Mouse (Mus musculus): ENCODE results near the gene Babam1.

Gene Babam1

DNA sequence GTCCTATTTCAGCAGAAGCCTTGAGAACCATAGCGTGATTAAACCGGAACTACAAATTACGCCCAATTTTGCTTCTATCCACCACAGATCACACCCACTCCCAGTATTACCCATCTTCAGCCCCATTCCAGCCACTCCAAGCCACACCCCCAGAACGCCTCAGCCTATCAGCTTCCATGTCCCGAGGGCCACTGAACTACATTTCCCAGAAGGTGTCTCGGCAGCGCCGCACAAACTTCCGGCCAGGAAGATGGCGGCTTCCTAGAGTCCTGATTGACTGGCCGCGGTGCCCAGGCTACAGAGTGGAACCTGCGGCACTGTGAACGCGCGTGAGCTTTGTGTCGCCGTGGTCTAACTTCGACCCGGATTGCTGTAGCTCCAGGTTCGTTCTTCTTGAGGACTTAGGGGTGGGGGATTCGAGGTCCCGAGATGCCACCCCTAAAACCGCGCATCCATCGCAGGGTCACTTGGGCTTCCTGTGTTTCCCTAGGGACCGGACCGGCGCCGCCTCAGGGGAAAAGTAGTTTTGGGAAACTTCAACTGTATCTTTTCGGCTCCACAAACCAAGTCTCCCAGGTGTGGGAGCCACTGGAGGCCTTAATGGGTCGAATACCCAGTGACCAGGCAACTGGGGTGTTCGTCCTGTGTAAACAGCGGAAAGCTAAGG lies at the start of gene Babam1:
Gene Babam1 (plus strand): TSS at position 223 of the 667 bp plus-strand sequence.
- Histone ChIP-seq H3K27me3 (ENCODE audit: control insufficient read depth, insufficient read depth, low read length, poor library complexity, severe bottlenecking) (no peaks in the 10 kb centered on the region), H3K36me3 (ENCODE audit: control insufficient read depth, insufficient read depth, low read length, poor library complexity, severe bottlenecking) (peaks cover 2% of the 10 kb centered on the region)
- DNase-seq (ENCODE audit: low read depth, low spot score): peak; percentile 93

DNA sequence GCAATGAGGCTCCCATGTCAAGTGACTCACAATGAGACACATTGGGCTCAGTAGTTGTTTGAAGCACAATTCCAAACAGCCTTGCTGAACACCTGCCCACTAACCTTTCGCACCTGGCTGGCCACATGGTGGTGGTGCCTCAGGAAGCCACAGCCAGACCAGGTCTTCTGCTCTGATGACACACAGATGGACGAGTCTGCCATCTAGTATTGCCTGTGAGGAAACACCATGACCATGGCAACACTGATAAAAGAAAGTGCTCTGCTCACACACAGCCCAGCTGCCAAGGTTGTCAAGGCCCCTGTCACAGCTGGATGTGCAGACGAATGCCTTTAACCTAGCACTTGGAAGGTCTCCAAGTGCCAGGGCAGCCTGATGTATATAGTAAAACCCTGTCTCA lies 45.5 kb upstream of the Babam1 start:
- no peak for DNase-seq (ENCODE audit: low read depth, low spot score)
- Histone ChIP-seq H3K27me3 (ENCODE audit: control insufficient read depth, insufficient read depth, low read length, poor library complexity, severe bottlenecking) (no peaks in the 10 kb centered on the region), H3K36me3 (ENCODE audit: control insufficient read depth, insufficient read depth, low read length, poor library complexity, severe bottlenecking) (peaks cover 11% of the 10 kb centered on the region)

DNA sequence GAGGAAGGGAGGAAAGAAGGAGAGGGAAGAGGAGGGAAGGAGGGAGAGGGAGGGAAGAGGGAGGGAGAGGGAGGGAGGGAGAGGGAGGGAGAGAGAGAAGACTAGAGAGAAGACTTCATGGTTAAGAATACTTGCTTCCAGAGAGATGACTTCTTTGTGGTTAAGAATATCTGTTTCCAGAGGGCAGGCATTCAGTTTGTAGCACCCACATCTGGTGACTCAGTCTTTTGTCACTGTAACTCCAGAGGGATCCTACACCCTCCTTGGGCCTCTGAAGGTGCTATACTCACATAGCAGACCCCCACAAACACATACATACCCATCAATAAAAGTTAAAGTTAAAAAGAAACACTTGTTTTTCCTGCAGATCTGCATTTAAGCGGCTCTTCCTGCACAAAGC lies 45.1 kb upstream of the Babam1 start:
- Histone ChIP-seq H3K36me3 (ENCODE audit: control insufficient read depth, insufficient read depth, low read length, poor library complexity, severe bottlenecking) (peaks cover 13% of the 10 kb centered on the region), H3K27me3 (ENCODE audit: control insufficient read depth, insufficient read depth, low read length, poor library complexity, severe bottlenecking) (no peaks in the 10 kb centered on the region)
- no peak for DNase-seq (ENCODE audit: low read depth, low spot score)

DNA sequence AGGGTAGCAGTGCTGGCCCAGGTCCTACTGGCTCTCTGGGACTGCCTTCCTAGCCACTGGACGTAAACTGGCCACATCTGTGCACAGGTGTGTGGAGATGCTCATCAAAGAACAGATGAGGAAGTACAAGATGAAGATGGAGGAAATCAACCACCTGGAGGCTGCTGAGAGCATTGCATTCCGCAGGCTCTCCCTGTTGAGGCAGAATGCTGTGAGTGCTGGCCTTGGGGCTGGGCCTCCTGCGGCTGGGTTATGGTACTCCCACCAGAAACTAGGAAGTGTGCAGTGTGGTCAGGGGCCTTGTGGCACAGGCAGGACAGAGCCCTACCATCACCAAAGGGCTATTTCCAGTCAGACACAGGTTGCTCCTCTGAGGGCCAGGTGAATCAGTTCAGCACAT lies 38.6 kb upstream of the Babam1 start:
- no peaks in the 10 kb centered on the region for H3K27me3 ChIP-seq (ENCODE audit: control insufficient read depth, insufficient read depth, low read length, poor library complexity, severe bottlenecking)
- H3K36me3 ChIP-seq (ENCODE audit: control insufficient read depth, insufficient read depth, low read length, poor library complexity, severe bottlenecking): peaks cover 10% of the 10 kb centered on the region
- no peak for DNase-seq (ENCODE audit: low read depth, low spot score)

DNA sequence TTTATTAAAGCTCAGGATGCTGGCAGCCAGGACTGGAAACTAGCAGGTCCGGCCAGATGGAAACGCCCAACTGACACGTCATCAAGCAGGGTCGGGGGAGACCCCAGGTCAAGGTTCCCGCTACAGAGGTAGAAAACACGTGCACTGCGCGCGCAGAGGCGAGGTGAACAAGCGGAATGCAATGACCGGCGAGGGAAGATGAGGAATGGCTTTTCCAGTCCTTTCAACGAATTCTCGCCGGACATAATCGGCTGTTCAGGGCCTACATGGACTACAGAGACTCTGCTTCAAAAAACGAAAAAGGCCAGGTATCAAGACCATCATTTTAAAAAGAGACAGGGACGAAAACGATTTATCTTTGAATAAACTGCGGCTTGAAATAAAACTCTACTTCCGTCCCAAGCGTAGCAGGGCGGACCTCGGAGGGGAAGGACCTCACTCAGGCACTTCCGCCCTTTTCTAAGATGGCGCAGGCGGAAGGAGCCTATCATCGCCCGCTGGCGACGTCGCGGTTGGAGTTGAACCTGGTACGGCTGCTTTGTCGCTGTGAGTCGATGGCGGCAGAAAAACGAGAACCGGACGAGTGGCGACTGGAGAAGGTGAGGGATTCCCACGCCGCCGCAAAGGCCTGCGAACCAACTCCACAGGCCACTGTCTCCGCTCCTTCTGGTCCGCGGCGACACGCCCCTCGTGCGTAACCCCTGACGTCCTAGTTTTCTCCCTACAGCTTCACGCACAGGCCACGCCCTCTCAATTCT lies 29.7 kb upstream of the Babam1 start, which contains the start of gene Use1:
Gene Use1 (plus strand): TSS at position 78 of the 758 bp plus-strand sequence.
- Histone ChIP-seq H3K27me3 (ENCODE audit: control insufficient read depth, insufficient read depth, low read length, poor library complexity, severe bottlenecking) (no peaks in the 10 kb centered on the region), H3K36me3 (ENCODE audit: control insufficient read depth, insufficient read depth, low read length, poor library complexity, severe bottlenecking) (no peaks in the 10 kb centered on the region; the same call in none of the 2 replicates)
- peak; percentile 94 for DNase-seq (ENCODE audit: low read depth, low spot score)

DNA sequence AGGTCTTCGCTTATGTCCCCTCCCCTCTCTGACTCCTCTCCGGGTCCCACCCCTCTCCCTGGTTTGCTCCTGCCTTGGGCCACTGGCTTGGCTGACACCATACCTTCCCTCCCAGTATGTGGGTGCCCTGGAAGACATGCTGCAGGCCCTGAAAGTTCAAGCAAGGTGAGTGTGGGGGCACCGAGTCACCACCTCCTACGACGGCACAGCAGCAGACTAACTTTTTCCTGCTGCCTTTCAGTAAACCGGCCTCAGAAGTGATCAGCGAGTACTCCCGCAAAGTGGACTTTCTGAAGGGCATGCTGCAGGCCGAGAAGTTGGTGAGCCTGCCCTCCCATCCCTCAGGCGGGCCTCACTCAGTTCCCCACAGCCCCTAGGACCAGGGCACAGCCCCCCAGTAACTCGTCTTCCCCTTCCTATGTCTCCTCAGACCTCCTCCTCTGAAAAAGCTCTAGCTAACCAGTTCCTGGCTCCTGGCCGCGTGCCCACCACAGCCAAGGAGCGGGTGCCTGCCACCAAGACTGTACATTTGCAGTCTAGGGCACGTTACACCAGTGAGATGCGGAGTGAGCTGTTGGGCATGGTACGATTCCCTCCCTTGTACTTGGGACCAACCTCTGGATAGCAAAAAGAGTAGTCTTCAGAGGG lies 29.0 kb upstream of the Babam1 start:
- no peaks in the 10 kb centered on the region for H3K27me3 ChIP-seq (ENCODE audit: control insufficient read depth, insufficient read depth, low read length, poor library complexity, severe bottlenecking)
- no peak for DNase-seq (ENCODE audit: low read depth, low spot score)
- H3K36me3 ChIP-seq (ENCODE audit: control insufficient read depth, insufficient read depth, low read length, poor library complexity, severe bottlenecking): no peaks in the 10 kb centered on the region; the same call in none of the 2 replicates

GRCm38 (mm10) chr8:71368366-71368765 lies 28.3 kb upstream of the Babam1 start:
- Histone ChIP-seq H3K36me3 (ENCODE audit: control insufficient read depth, insufficient read depth, low read length, poor library complexity, severe bottlenecking) (no peaks in the 10 kb centered on the region; the same call in none of the 2 replicates), H3K27me3 (ENCODE audit: control insufficient read depth, insufficient read depth, low read length, poor library complexity, severe bottlenecking) (no peaks in the 10 kb centered on the region)
- no peak for DNase-seq (ENCODE audit: low read depth, low spot score)

- no peaks in the 10 kb centered on the region; the same call in none of the 2 replicates for H3K36me3 ChIP-seq (ENCODE audit: control insufficient read depth, insufficient read depth, low read length, poor library complexity, severe bottlenecking)
- H3K27me3 ChIP-seq (ENCODE audit: control insufficient read depth, insufficient read depth, low read length, poor library complexity, severe bottlenecking): no peaks in the 10 kb centered on the region
- no peak for DNase-seq (ENCODE audit: low read depth, low spot score)
These were observed 27.5 kb upstream of the Babam1 start for GRCm38 (mm10) chr8:71369040-71369718.

GRCm38 (mm10) chr8:71370711-71371235 lies 25.9 kb upstream of the Babam1 start:
- no peak for DNase-seq (ENCODE audit: low read depth, low spot score)
- no peaks in the 10 kb centered on the region for H3K27me3 ChIP-seq (ENCODE audit: control insufficient read depth, insufficient read depth, low read length, poor library complexity, severe bottlenecking)
- H3K36me3 ChIP-seq (ENCODE audit: control insufficient read depth, insufficient read depth, low read length, poor library complexity, severe bottlenecking): no peaks in the 10 kb centered on the region; the same call in none of the 2 replicates

DNA sequence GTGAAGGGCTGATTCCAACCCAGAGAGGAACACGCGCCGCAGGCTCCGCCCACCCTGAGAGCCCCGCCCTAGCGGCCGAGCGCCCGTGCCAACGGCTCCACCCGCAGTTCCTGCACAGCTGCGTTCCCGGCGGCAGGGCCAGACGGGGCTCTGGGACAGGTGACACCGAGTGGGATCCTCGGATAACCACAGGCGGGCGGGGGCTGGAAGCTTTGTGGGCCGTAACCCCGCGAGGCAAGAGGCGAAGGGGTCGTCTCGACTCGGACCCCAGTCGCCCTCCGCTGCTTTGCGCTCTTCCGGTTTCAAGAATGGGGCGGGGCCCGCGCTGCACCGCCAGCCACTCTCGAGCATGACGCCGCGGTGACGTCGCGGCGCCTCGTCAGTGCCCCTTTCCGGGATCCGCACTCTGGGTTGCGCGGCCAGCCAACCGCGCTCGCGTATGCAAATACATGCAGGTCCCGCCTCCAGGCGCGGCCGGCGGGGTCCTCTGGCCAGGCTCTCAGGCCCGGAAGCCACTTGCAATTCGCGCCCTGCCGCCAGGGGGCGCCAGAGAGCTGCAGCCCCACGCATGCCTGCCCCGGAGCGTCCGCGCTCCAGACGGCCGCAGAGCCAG lies 25.3 kb upstream of the Babam1 start, which contains the start of gene Ocel1:
Gene Ocel1 (plus strand): TSS at position 63 of the 613 bp plus-strand sequence.
- Histone ChIP-seq H3K36me3 (ENCODE audit: control insufficient read depth, insufficient read depth, low read length, poor library complexity, severe bottlenecking) (no peaks in the 10 kb centered on the region; the same call in none of the 2 replicates), H3K27me3 (ENCODE audit: control insufficient read depth, insufficient read depth, low read length, poor library complexity, severe bottlenecking) (no peaks in the 10 kb centered on the region)
- peak; percentile 99 for DNase-seq (ENCODE audit: low read depth, low spot score)

- Histone ChIP-seq H3K36me3 (ENCODE audit: control insufficient read depth, insufficient read depth, low read length, poor library complexity, severe bottlenecking) (no peaks in the 10 kb centered on the region; the same call in none of the 2 replicates), H3K27me3 (ENCODE audit: control insufficient read depth, insufficient read depth, low read length, poor library complexity, severe bottlenecking) (no peaks in the 10 kb centered on the region)
- no peak for DNase-seq (ENCODE audit: low read depth, low spot score)
These were observed 24.2 kb upstream of the Babam1 start for GRCm38 (mm10) chr8:71372427-71372826.

DNA sequence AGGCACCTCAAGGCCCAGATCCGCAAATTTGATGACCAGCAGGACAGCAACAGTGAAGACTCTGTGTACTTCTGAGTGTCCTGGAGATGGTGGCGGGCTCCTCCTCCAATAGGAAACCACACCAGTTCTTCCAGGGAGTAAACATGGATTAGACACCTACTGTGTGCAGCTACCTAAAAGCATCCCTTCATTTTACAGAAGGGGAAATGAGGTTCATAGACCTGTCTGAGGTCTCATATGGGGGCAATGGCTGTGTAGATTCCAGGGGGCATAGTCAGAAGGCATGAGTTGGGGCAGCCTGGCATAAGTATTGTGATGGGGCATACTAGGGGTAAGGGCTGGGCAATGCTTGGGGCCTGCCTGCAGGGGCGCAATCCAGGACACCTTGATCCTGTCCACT lies 23.7 kb upstream of the Babam1 start:
- H3K36me3 ChIP-seq (ENCODE audit: control insufficient read depth, insufficient read depth, low read length, poor library complexity, severe bottlenecking): no peaks in the 10 kb centered on the region; the same call in none of the 2 replicates
- H3K27me3 ChIP-seq (ENCODE audit: control insufficient read depth, insufficient read depth, low read length, poor library complexity, severe bottlenecking): no peaks in the 10 kb centered on the region
- DNase-seq (ENCODE audit: low read depth, low spot score): no peak

DNA sequence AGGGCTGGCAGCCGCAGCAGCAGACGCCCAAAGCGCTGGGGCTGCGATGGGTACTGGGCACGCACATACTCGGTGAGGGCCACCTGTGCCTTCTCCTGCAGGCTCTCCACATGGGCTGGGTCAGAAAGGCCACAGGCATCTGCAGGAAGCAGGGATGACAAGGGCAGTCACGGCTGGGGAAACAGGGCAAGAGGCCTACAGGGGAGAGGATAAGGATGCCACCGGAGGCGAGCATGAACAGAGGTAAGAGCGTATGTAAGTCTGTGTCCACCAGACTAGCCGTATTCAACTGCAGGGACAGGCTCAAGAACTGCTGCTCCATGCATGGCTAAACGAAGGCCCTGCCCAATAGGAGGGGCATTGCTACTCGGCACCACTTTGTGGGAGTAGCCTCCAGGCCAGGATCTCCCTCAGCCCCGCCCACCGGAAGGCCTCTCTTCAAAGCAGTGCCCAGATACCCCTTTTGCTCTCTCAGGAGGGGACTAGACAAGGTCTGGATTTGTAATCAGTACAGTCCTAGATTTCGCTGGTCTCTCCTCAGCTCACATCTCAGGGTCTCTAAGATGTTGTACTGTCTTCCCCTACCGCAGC lies 21.9 kb upstream of the Babam1 start:
- H3K27me3 ChIP-seq (ENCODE audit: control insufficient read depth, insufficient read depth, low read length, poor library complexity, severe bottlenecking): no peaks in the 10 kb centered on the region
- DNase-seq (ENCODE audit: low read depth, low spot score): peak; percentile 26
- no peaks in the 10 kb centered on the region; the same call in 1 of the 2 replicates for H3K36me3 ChIP-seq (ENCODE audit: control insufficient read depth, insufficient read depth, low read length, poor library complexity, severe bottlenecking)

All from splenic B cell, adult 2 months (primary cell).